Mouse (Mus musculus) neural tube, embryonic 11.5 days (tissue): ENCODE data around the gene Lin54. TPM values are rescaled to one million over a fixed set of nuclear protein-coding genes. Genes with fewer than 3 reads are reported as not detected.
A peak's percentile ranks its signal among the peaks of the same experiment; 100 is the strongest.

Experiments used
- ATAC-seq: fragments of 200-750 bp; cut with Nextera tagmentation; 2 replicates; pipeline ENCODE4 v1.8.0; 2017; ENCODE audit warnings: moderate number of reproducible peaks, mild to moderate bottlenecking, moderate TSS enrichment, moderate library complexity; ENCODE audit not compliant: insufficient read depth, low FRiP score, low TSS enrichment
- DNase-seq: peaks from one replicate; pipeline ENCODE4 v3.0.0-alpha.2; 2015; ENCODE audit warnings: low spot score
- H3K27ac ChIP-seq: fragments of 300-500 bp; sonication (generic); 2 replicates; pipeline ENCODE4 v1.5.1; 2014; ENCODE audit warnings: low read depth, mild to moderate bottlenecking, low read length
- H3K27me3 ChIP-seq: fragments of 300-500 bp; sonication (generic); 2 replicates; pipeline ENCODE4 v1.6.1; 2014; ENCODE audit warnings: mild to moderate bottlenecking, low read length, mixed read lengths; ENCODE audit not compliant: control insufficient read depth, insufficient read depth
- H3K36me3 ChIP-seq: fragments of 300-500 bp; sonication (generic); 2 replicates; pipeline ENCODE4 v1.6.1; 2014; ENCODE audit warnings: mild to moderate bottlenecking, low read length, moderate library complexity, mixed read lengths; ENCODE audit not compliant: control insufficient read depth, insufficient read depth
- H3K4me1 ChIP-seq: fragments of 300-500 bp; sonication (generic); 2 replicates; pipeline ENCODE4 v1.6.1; 2014; ENCODE audit warnings: low read length, mixed read lengths; ENCODE audit not compliant: control insufficient read depth, insufficient read depth
- H3K4me2 ChIP-seq: fragments of 300-500 bp; sonication (generic); 2 replicates; pipeline ENCODE4 v1.6.1; 2014; ENCODE audit warnings: low read depth, mild to moderate bottlenecking, moderate library complexity
- H3K4me3 ChIP-seq: fragments of 300-500 bp; sonication (generic); 2 replicates; pipeline ENCODE4 v1.5.1; 2014; ENCODE audit warnings: low read depth, low read length
- H3K9ac ChIP-seq: fragments of 300-500 bp; sonication (generic); 2 replicates; pipeline ENCODE4 v1.6.1; 2014; ENCODE audit warnings: mild to moderate bottlenecking, low read length
- H3K9me3 ChIP-seq: fragments of 300-500 bp; sonication (generic); 2 replicates; pipeline ENCODE4 v1.6.1; 2016; ENCODE audit warnings: low read length; ENCODE audit not compliant: control insufficient read depth
- WGBS: fragments of 180-500 bp; shearing (Covaris S2); extraction: QIAGEN DNeasy Blood & Tissue Kit; methylation state at CpG from one replicate; pipeline ENCODE4 v1.1.7; 2014; 5-methylcytosine and 5-hydroxymethylcytosine counted together
- polyA plus RNA-seq: library from polyadenylated mRNA; unstranded; fragments of >200 nt; fragmentation: Nextera tagmentation; extraction: Ambion mirVana; gene quantifications from 2 replicates; pipeline ENCODE4 v1.2.1, GENCODE M21; 2014

Lin54 gene
- 16.8 and 18.2 TPM in 2 replicates for polyA plus RNA-seq

DNA sequence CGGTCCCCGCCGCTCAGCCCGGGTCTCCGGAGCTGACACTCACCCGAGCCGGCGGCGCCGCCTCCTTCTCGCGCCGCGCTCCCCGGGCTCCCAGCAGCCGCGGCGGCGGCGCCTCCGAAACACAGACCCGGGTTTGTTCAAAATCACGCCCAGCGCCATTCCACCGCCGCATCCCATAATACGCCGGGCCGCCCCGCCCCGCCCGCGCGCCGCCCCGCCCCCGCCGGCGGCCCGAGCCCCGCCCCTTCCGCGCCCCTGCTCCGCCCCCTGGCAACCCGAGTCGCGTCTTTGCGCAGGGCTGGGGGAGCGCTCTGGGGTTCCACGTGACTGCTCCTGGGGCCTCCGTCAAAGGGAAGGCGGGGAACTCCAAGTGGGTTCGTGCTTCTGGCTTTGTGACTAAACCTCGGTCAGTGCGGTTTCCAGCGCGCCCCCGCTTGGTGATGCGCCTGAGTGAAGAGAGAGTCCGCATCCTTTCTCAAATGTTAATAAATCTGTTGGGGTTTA lies at the start of gene Lin54:
Gene Lin54, minus strand, starts transcription at position 182 of the 504 bp plus-strand sequence.
- Histone ChIP-seq H3K27me3 (no peaks in the 10 kb centered on the region), H3K36me3 (no peaks in the 10 kb centered on the region), H3K9me3 (no peaks in the 10 kb centered on the region), H3K4me3 (peak within 1 kb of the TSS; percentile 70), H3K9ac (peak within 1 kb of the TSS; percentile 64), H3K4me1 (peaks cover 12% of the 10 kb centered on the region), H3K27ac (peak within 1 kb of the TSS; percentile 70), H3K4me2 (peak within 1 kb of the TSS; percentile 70)
- under 1% methylated on average over 46 of the region's 60 CpGs for WGBS
- DNase-seq (peak; percentile 93), ATAC-seq (peak; percentile 94)

DNA sequence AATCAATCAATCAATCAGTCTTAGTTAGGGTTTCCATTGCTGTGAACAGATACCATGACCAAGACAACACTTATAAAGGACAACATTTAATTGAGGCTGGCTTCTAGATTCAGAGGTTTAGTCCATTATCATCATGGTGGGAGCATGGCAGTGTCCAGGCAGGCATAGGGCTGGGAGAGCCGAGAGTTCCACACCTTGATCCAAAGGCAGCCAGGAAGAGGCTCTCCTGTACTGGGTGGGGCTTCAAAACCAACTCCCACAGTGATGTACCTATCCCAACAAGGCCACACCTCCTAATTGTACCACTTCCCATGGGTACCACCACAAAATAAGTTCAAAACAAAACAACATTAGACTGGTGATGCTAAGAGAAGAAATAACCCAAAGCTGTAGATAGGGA lies 49.7 kb upstream of the Lin54 start:
- H3K4me3 ChIP-seq = no peak overlapping the region
- no peak overlapping the region for H3K9ac ChIP-seq
- no peaks in the 10 kb centered on the region for H3K9me3 ChIP-seq
- peaks cover 8% of the 10 kb centered on the region; the same call in 1 of the 2 replicates for H3K36me3 ChIP-seq
- 95% methylated on average over 1 of the region's 1 CpGs for WGBS
- no peak for ATAC-seq
- H3K4me1 ChIP-seq = no peaks in the 10 kb centered on the region
- no peak overlapping the region for H3K4me2 ChIP-seq
- no peak overlapping the region for H3K27ac ChIP-seq
- H3K27me3 ChIP-seq = no peaks in the 10 kb centered on the region
- no peak for DNase-seq

DNA sequence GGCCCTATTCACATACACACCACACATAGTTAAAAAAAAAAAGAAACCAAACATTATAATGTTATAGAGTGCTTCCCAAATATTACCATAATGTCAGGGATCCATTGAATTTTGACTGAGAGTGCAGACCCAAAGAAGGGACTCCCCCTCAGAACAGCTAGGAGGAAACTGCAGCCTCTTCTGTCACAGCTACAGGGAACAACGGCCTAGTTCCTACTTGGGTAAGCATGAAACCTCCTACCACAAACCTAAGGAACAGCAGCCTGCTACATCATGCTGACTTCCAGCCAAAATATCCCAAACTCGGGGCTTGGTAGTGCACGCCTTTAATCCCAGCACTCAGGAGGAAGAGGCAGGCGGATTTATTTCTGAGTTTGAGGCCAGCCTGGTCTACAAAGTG lies 48.9 kb upstream of the Lin54 start:
- ATAC-seq = no peak
- no peaks in the 10 kb centered on the region for H3K9me3 ChIP-seq
- WGBS = 94% methylated on average over 4 of the region's 4 CpGs

DNA sequence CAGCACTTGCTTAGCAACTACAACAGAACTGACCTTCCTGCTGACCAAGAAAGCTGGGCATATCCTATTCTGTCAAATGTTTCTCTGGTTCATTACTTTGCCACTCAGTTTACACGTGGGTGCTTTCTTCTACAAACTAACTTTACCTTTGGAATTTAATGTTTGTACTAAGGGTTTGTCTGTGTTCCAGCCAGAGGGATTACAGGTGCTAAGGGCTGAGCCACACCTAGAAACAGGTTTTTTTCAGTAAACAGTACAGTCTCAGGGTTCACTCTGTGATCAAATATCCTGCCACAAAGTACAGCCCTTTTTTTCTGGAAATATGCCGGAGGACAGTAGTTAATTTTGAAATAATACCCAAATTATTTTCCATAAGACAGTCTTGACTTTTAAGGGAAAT lies 47.8 kb upstream of the Lin54 start:
- DNase-seq = no peak
- no peaks in the 10 kb centered on the region for H3K9me3 ChIP-seq
- H3K27me3 ChIP-seq = no peaks in the 10 kb centered on the region
- 93% methylated on average over 2 of the region's 2 CpGs for WGBS
- H3K4me2 ChIP-seq = no peak overlapping the region
- H3K9ac ChIP-seq = no peak overlapping the region
- H3K4me3 ChIP-seq = no peak overlapping the region
- H3K27ac ChIP-seq = no peak overlapping the region
- peaks cover 9% of the 10 kb centered on the region; the same call in 1 of the 2 replicates for H3K36me3 ChIP-seq
- no peaks in the 10 kb centered on the region for H3K4me1 ChIP-seq
- ATAC-seq = no peak

More for the DNA sequence above, 48.9 kb upstream of the Lin54 start:
- no peak for DNase-seq
- H3K4me1 ChIP-seq = no peaks in the 10 kb centered on the region
- H3K4me2 ChIP-seq = no peak overlapping the region
- H3K27me3 ChIP-seq = no peaks in the 10 kb centered on the region
- H3K27ac ChIP-seq = no peak overlapping the region
- no peak overlapping the region for H3K4me3 ChIP-seq
- peaks cover 8% of the 10 kb centered on the region; the same call in 1 of the 2 replicates for H3K36me3 ChIP-seq
- no peak overlapping the region for H3K9ac ChIP-seq

DNA sequence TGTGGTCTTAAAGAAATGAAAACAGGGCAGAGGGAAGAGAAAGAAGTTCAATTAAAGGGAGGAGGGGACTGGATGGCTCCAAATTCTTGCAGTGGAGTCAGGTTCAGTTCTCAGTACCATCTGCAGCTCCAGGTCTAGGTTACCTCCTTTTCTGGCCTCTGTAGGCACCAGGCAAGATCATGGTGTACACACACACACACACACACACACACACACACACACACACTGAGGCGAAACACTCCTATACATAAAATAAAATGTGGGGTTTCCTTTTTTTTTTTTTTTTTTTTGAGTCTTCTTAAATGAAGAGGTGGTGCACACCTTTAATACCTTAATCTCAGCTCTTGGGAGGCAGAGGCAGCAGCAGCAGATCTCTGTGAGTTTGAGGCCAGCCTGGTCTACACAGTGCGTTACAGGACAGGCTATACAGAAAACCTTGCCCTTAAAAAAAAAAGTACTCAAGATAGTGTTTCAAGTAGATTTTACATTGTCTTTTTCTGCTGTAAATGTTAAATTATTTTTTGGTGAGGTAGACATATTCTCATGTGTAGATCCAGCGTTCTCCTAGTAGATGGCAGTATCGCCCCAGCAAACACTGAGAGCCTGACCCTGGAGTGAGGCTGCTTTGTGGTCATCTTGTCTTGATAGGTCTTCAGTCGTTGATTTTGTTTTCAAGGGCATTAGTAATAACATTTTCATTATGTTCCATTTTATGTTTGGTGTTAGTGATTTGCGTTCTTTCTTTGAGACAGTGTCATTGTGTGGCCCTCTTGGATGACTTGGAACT lies 46.0 kb upstream of the Lin54 start:
- no peak overlapping the region for H3K4me2 ChIP-seq
- H3K9me3 ChIP-seq = no peaks in the 10 kb centered on the region
- peaks cover 12% of the 10 kb centered on the region; the same call in 1 of the 2 replicates for H3K36me3 ChIP-seq
- H3K4me3 ChIP-seq = no peak overlapping the region
- WGBS = 92% methylated on average over 6 of the region's 6 CpGs
- no peak for ATAC-seq
- no peak overlapping the region for H3K27ac ChIP-seq
- no peaks in the 10 kb centered on the region for H3K4me1 ChIP-seq
- no peak overlapping the region for H3K9ac ChIP-seq
- DNase-seq = no peak
- no peaks in the 10 kb centered on the region for H3K27me3 ChIP-seq

DNA sequence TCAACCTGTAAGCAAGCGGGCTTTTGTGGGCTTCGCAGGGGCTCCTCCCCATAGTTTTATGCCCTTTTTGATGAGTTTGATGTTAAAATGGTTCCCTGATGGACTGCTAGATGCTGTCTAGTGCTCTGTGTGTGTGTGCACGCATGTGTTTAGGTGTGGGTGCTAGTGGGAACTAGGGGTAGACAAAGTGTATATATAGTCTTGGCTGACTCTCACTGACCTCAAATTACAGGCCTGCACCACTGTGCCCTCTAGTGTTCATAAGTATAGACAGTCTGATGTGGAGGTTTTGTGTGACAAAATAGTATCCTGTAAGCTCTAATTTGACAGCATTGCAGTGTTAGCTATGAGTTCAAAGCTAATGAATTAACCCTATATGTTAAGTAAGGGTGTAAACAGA lies 36.2 kb upstream of the Lin54 start:
- H3K9ac ChIP-seq = no peak overlapping the region
- no peaks in the 10 kb centered on the region for H3K4me1 ChIP-seq
- H3K27ac ChIP-seq = no peak overlapping the region
- peaks cover 5% of the 10 kb centered on the region for H3K36me3 ChIP-seq
- 90% methylated on average over 3 of the region's 3 CpGs for WGBS
- no peak overlapping the region for H3K4me3 ChIP-seq
- H3K9me3 ChIP-seq = no peaks in the 10 kb centered on the region
- H3K4me2 ChIP-seq = no peak overlapping the region
- H3K27me3 ChIP-seq = no peaks in the 10 kb centered on the region
- ATAC-seq (no peak), DNase-seq (peak; percentile 15)

DNA sequence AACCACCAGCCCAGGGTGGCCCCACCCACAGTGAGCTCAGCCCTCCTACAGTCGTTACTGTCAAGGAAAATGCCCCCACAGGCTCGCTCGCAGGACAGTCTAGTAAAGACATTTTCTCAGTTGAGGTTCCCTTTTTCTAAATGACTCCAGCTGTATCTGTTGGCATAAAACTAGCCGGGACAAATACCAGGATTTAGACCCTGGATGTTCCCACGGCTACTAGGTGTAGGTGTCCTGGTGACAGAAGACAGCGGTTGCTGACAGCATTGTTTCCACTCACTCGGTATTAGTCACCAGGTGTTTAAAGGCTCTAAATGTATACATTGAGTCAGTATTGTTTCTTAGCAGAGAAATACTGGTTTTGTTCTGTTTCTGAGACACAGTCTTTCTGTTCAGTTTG lies 35.4 kb upstream of the Lin54 start:
- 79% methylated on average over 7 of the region's 7 CpGs for WGBS
- no peak overlapping the region for H3K4me2 ChIP-seq
- H3K36me3 ChIP-seq = peaks cover 5% of the 10 kb centered on the region
- H3K9me3 ChIP-seq = no peaks in the 10 kb centered on the region
- H3K9ac ChIP-seq = no peak overlapping the region
- H3K4me1 ChIP-seq = no peaks in the 10 kb centered on the region
- H3K27me3 ChIP-seq = no peaks in the 10 kb centered on the region
- ATAC-seq = no peak
- H3K27ac ChIP-seq = no peak overlapping the region
- H3K4me3 ChIP-seq = no peak overlapping the region
- DNase-seq = no peak

DNA sequence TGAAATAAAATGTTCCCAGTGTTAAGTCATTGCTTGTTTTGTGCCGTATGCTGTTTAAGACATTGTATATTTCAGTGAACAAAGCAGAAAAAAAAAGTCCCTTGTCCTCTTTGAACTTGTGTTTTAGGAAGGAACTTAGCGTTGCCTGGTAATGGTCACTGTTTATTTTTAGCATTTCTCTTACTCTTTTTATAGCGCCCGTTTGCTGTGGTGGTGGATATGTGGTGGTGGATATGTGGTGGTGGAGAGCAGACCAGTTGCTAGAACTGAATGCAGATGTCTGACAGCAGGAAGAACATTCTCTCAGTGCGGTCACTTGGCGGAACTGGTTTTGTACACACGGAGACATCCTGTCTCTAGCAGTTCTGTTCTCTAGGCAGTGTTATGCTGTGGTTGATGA lies 25.7 kb upstream of the Lin54 start:
- Histone ChIP-seq H3K4me1 (no peaks in the 10 kb centered on the region), H3K27me3 (no peaks in the 10 kb centered on the region)

DNA sequence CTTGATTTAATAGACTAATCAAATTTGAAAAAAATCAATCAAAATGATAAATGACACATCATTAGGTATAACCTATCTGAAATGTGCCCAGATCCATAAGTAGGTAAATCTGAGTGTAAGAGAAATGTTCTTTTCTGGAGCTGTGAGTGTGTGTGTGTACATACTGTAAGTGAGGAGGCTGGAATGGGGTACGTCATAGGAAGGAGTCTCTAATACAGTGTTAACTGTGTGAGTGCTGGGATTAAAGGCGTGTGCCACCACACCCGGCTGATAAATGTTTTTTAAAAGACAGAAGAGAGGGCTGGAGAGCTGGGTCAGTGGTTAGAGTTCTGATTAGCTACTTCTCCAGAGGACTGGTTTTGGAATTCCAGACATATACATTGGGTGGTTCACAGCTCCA lies 25.2 kb upstream of the Lin54 start:
- H3K27ac ChIP-seq = no peak overlapping the region
- H3K4me1 ChIP-seq = no peaks in the 10 kb centered on the region
- no peaks in the 10 kb centered on the region for H3K9me3 ChIP-seq
- no peak overlapping the region for H3K4me2 ChIP-seq
- DNase-seq (no peak), ATAC-seq (no peak)
- WGBS = 82% methylated on average over 3 of the region's 3 CpGs
- H3K4me3 ChIP-seq = no peak overlapping the region
- H3K9ac ChIP-seq = no peak overlapping the region
- peaks cover 7% of the 10 kb centered on the region; the same call in 1 of the 2 replicates for H3K36me3 ChIP-seq
- H3K27me3 ChIP-seq = no peaks in the 10 kb centered on the region

More for the DNA sequence above, 25.7 kb upstream of the Lin54 start:
- Histone ChIP-seq H3K36me3 (peaks cover 9% of the 10 kb centered on the region; the same call in 1 of the 2 replicates), H3K9me3 (no peaks in the 10 kb centered on the region), H3K4me2 (no peak overlapping the region), H3K27ac (no peak overlapping the region), H3K9ac (no peak overlapping the region), H3K4me3 (no peak overlapping the region)
- 88% methylated on average over 7 of the region's 7 CpGs for WGBS
- ATAC-seq (no peak), DNase-seq (no peak)
